Comparison of ENCODE assay signal across 21 mouse cellular contexts in the genomic region with DNA sequence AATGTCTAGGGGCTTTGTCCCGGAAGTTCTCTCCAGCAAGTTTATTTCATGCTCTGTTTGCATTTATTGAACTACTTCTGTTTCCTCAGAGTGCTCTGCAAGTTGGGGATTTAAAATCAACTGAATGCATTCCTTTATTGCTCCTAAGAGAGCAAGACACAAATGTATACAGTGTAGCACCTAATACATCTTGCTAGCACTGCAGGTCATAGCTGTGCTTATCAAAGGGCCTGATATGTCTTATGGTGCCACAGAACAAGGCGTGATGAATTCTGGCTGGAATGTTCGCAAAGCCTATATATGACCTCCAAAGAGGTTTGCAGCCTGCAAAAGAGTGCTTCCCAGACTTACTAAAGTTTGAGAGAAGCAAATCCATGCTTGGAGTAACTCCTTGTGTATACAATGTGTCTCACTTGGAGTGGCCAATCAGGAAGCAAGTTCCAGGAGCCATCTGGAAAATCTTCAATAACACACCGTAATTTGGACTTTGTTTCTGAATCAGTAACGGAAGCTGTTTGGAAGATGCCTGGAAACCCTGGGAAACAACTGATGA.
"Had no signal": no experiment of that assay in that cellular context is flagged by ENCODE, and none has a peak within 500 bp of the region (broad histone marks: within the 10 kb centered on the region; RNA-seq: fewer than 3 reads in every experiment).

No protein-coding gene starts in this region.

- H3K4me1 ChIP-seq: liver, embryonic 12.5 days; liver, embryonic 15.5 days; megakaryocyte, embryonic 14.5 days; midbrain, embryonic 10.5 days; midbrain, embryonic 13.5 days had no signal

- H3K4me3 ChIP-seq: left cerebral cortex, adult 2 months; liver, embryonic 12.5 days; liver, embryonic 15.5 days; megakaryocyte, embryonic 14.5 days; midbrain, embryonic 10.5 days; midbrain, embryonic 13.5 days; myocyte had no signal

- H3K4me2 ChIP-seq: liver, embryonic 12.5 days; liver, embryonic 15.5 days; midbrain, embryonic 13.5 days had no signal

- H3K36me3 ChIP-seq: liver, embryonic 12.5 days; liver, embryonic 15.5 days; midbrain, embryonic 10.5 days; midbrain, embryonic 13.5 days had no signal

- H3K9me3 ChIP-seq: liver, embryonic 12.5 days; liver, embryonic 15.5 days; midbrain, embryonic 10.5 days; midbrain, embryonic 13.5 days had no signal

- H3K27me3 ChIP-seq: liver, embryonic 12.5 days; liver, embryonic 15.5 days; megakaryocyte, embryonic 14.5 days; midbrain, embryonic 13.5 days had no signal

- H3K27ac ChIP-seq: kidney, postnatal 0 days; left cerebral cortex, adult 2 months; liver, embryonic 12.5 days; liver, embryonic 15.5 days; midbrain, embryonic 10.5 days; midbrain, embryonic 13.5 days had no signal

- H3K9ac ChIP-seq: liver, embryonic 12.5 days; liver, embryonic 15.5 days; midbrain, embryonic 13.5 days had no signal

- ATAC-seq: intestine, postnatal 0 days; liver, embryonic 12.5 days; midbrain, embryonic 13.5 days; midbrain, embryonic 16.5 days had no signal

- DNase-seq: kidney, adult 2 months; kidney, postnatal 25 days; layer of hippocampus, postnatal 36 days; liver; lung, adult 18-20 months; lung, postnatal 10 days; right cerebral cortex, adult 18-20 months; right cerebral cortex, postnatal 14 days; spleen, adult 18-20 months; thymus, adult 18-20 months; thymus, postnatal 4 days had no signal
